Comparison of ENCODE assay signal across 8 mouse cellular contexts in genomic region chr8:3392771-3393710, GRCm38 (mm10). TPM values are rescaled to one million over a fixed set of nuclear protein-coding genes. Genes with fewer than 3 reads are reported as not detected.
DNase-seq lines count a peak whose midpoint lies in the region; ATAC-seq lines count a peak whose summit lies in the region.

Gene Arhgef18, plus strand, starts transcription at chr8:3393006.

- no peaks in the 10 kb centered on the region for H3K9me3 ChIP-seq in embryonic facial prominence, embryonic 11.5 days (replicated peaks; ENCODE audit: control insufficient read depth, low read length)
- no peaks in the 10 kb centered on the region for H3K9me3 ChIP-seq in intestine, embryonic 15.5 days
- H3K9me3 ChIP-seq in megakaryocyte, embryonic 14.5 days = no peaks in the 10 kb centered on the region

- under 1% methylated on average over 48 of the region's 48 CpGs for WGBS in embryonic facial prominence, embryonic 11.5 days
- under 1% methylated on average over 48 of the region's 48 CpGs for WGBS in intestine, embryonic 15.5 days

- H3K9ac ChIP-seq in embryonic facial prominence, embryonic 11.5 days (replicated peaks; ENCODE audit: low read length) = peak within 1 kb of the TSS; percentile 82
- H3K9ac ChIP-seq in intestine, embryonic 15.5 days = peak within 1 kb of the TSS; percentile 80

- intact Hi-C loops in left cerebral cortex, postnatal 10 days (cut with DNase I) = no loop called here

- peak; percentile 91 for DNase-seq in adrenal gland, postnatal 25 days
- DNase-seq in embryonic facial prominence, embryonic 11.5 days (ENCODE audit: low spot score) = peak; percentile 91
- no peak for DNase-seq in gonadal fat pad, adult 2 months (ENCODE audit: low read depth)
- peak; percentile 69 to 93 for DNase-seq in left cerebral cortex, postnatal 10 days (ENCODE audit: extremely low spot score in 1 of 2, low spot score in 2 of 2)
- DNase-seq in right cerebral cortex, postnatal 10 days (ENCODE audit: low spot score in 2 of 2) = peak; percentile 89 to 90
- peak; percentile 85 for DNase-seq in urinary bladder, postnatal 25 days (ENCODE audit: low spot score)

- no peaks in the 10 kb centered on the region for H3K36me3 ChIP-seq in embryonic facial prominence, embryonic 11.5 days (replicated peaks; ENCODE audit: control insufficient read depth, insufficient read depth, low read depth, low read length)
- no peaks in the 10 kb centered on the region for H3K36me3 ChIP-seq in intestine, embryonic 15.5 days
- H3K36me3 ChIP-seq in megakaryocyte, embryonic 14.5 days (replicated peaks; ENCODE audit: low read length) = peaks cover 29% of the 10 kb centered on the region

- H3K4me3 ChIP-seq in embryonic facial prominence, embryonic 11.5 days (ENCODE audit: low read depth, low read length) = peak within 1 kb of the TSS; percentile 79
- H3K4me3 ChIP-seq in intestine, embryonic 15.5 days (replicated peaks) = peak within 1 kb of the TSS; percentile 80
- H3K4me3 ChIP-seq in megakaryocyte, embryonic 14.5 days (replicated peaks) = peak within 1 kb of the TSS; percentile 98

- peak within 1 kb of the TSS; percentile 81 for H3K4me2 ChIP-seq in embryonic facial prominence, embryonic 11.5 days (ENCODE audit: low read depth, low read length)
- peak within 1 kb of the TSS; percentile 67 for H3K4me2 ChIP-seq in intestine, embryonic 15.5 days (replicated peaks)

- H3K4me1 ChIP-seq in embryonic facial prominence, embryonic 11.5 days (ENCODE audit: control insufficient read depth, insufficient read depth, low read length) = no peaks in the 10 kb centered on the region
- peaks cover 18% of the 10 kb centered on the region for H3K4me1 ChIP-seq in intestine, embryonic 15.5 days (replicated peaks)
- peaks cover 43% of the 10 kb centered on the region for H3K4me1 ChIP-seq in megakaryocyte, embryonic 14.5 days

- H3K27ac ChIP-seq in embryonic facial prominence, embryonic 11.5 days (replicated peaks; ENCODE audit: low read depth, low read length) = no peak within 1 kb of the TSS
- peak within 1 kb of the TSS; percentile 9; the same call in 1 of the 2 replicates for H3K27ac ChIP-seq in intestine, embryonic 15.5 days

- no peaks in the 10 kb centered on the region for H3K27me3 ChIP-seq in embryonic facial prominence, embryonic 11.5 days (ENCODE audit: control insufficient read depth, insufficient read depth, low read length)
- H3K27me3 ChIP-seq in intestine, embryonic 15.5 days (replicated peaks) = no peaks in the 10 kb centered on the region
- no peaks in the 10 kb centered on the region for H3K27me3 ChIP-seq in megakaryocyte, embryonic 14.5 days (replicated peaks)

- peak; percentile 96 for ATAC-seq in embryonic facial prominence, embryonic 11.5 days (replicated peaks; ENCODE audit: insufficient number of reproducible peaks, low FRiP score, low TSS enrichment, low read depth)
- peak; percentile 99 for ATAC-seq in intestine, embryonic 15.5 days

RNA-seq across cellular contexts. Expression of gene Arhgef18, which starts in this region (rescaled TPM):
- total RNA-seq in adrenal gland, postnatal 25 days (2021) = 30.6 and 53.5 TPM in 2 replicates
- polyA plus RNA-seq in embryonic facial prominence, embryonic 11.5 days (2014; fragmentation: Nextera tagmentation; extraction: Ambion mirVana) = 7.2 and 8.8 TPM in 2 replicates
- 25.9 and 30.3 TPM in 2 replicates for polyA plus RNA-seq in gonadal fat pad, adult 2 months (2012; rRNA removed)
- polyA plus RNA-seq in intestine, embryonic 15.5 days (2015; fragmentation: Nextera tagmentation; extraction: Ambion mirVana) = 6.6 and 7.0 TPM in 2 replicates
- 10 to 100 TPM; 33.3 to 35.6 TPM for total RNA-seq in left cerebral cortex, postnatal 10 days (2021)
- 10.5 and 16.0 TPM in 2 replicates for polyA plus RNA-seq in megakaryocyte, embryonic 14.5 days (2012; ENCODE audit: insufficient read depth, low replicate concordance)
